Mouse (Mus musculus): ENCODE data around the gene AU022252.
"Not testable (repeated sequence)": the region's sequence is repeated elsewhere in the genome, so short reads cannot be mapped to it uniquely, and the experiment has no call there.

The AU022252 gene

GRCm38 (mm10) chr4:119232410-119233255 is at the start of gene AU022252, which contains the start of gene P3h1:
TSS of gene AU022252 (minus strand) at chr4:119232712.
TSS of gene P3h1 (plus strand) at chr4:119232915.
- DNase-seq, result peak; percentile 100

- DNase-seq, result not testable (repeated sequence)
Observed at GRCm38 (mm10) chr4:119278784-119279183, 46.3 kb upstream of the AU022252 start.

- DNase-seq, result no peak
Observed at GRCm38 (mm10) chr4:119275726-119276125, 43.2 kb upstream of the AU022252 start.

- DNase-seq, result no peak
Observed at GRCm38 (mm10) chr4:119275226-119275625, 42.7 kb upstream of the AU022252 start.

GRCm38 (mm10) chr4:119274627-119275026 is 42.1 kb upstream of the AU022252 start:
- DNase-seq, result no peak

- no peak for DNase-seq
Observed at GRCm38 (mm10) chr4:119266606-119267005, 34.1 kb upstream of the AU022252 start.

- no peak for DNase-seq
Observed at GRCm38 (mm10) chr4:119263459-119263858, 30.9 kb upstream of the AU022252 start.

- no peak for DNase-seq
Observed at GRCm38 (mm10) chr4:119262483-119262882, 30.0 kb upstream of the AU022252 start.

GRCm38 (mm10) chr4:119261087-119261713 is 28.7 kb upstream of the AU022252 start:
- no peak for DNase-seq

GRCm38 (mm10) chr4:119259344-119260254 is 27.1 kb upstream of the AU022252 start:
- DNase-seq, result no peak

GRCm38 (mm10) chr4:119257083-119257482 is 24.6 kb upstream of the AU022252 start:
- DNase-seq, result no peak

GRCm38 (mm10) chr4:119255351-119255750 is 22.8 kb upstream of the AU022252 start, which contains the start of gene Cldn19:
TSS of gene Cldn19 (plus strand) at chr4:119255414.
- DNase-seq, result no peak

- DNase-seq, result no peak
Observed at GRCm38 (mm10) chr4:119254012-119254618, 21.6 kb upstream of the AU022252 start.

GRCm38 (mm10) chr4:119252025-119252808 is 19.7 kb upstream of the AU022252 start:
- DNase-seq, result no peak

- DNase-seq, result no peak
Observed at GRCm38 (mm10) chr4:119248407-119248965, 16.0 kb upstream of the AU022252 start.

GRCm38 (mm10) chr4:119247462-119248235 is 15.1 kb upstream of the AU022252 start:
- DNase-seq, result no peak

GRCm38 (mm10) chr4:119246688-119247225 is 14.2 kb upstream of the AU022252 start:
- no peak for DNase-seq

GRCm38 (mm10) chr4:119245961-119246360 is 13.4 kb upstream of the AU022252 start:
- no peak for DNase-seq

- DNase-seq, result no peak
Observed at GRCm38 (mm10) chr4:119245556-119245955, 13.0 kb upstream of the AU022252 start.

Measured in cerebellum, adult 9-10 months (tissue).